Mouse (Mus musculus) heart, embryonic 12.5 days (tissue): Measurements from ENCODE around the gene Acad10. TPM values are rescaled to one million over a fixed set of nuclear protein-coding genes. Genes with fewer than 3 reads are reported as not detected.

Source experiments
- ATAC-seq: fragments of 200-750 bp; cut with Nextera tagmentation; 2 replicates; pipeline ENCODE4 v1.8.0; 2017; ENCODE audit warnings: moderate TSS enrichment, moderate library complexity; ENCODE audit not compliant: insufficient number of reproducible peaks, low FRiP score
- H3K27ac ChIP-seq: fragments of 300-500 bp; sonication (generic); 2 replicates; pipeline ENCODE4 v1.5.1; 2016; ENCODE audit warnings: mild to moderate bottlenecking, moderate library complexity; ENCODE audit not compliant: poor library complexity, severe bottlenecking
- H3K27me3 ChIP-seq: fragments of 300-500 bp; sonication (generic); replicated peaks from 2 replicates; pipeline ENCODE4 v1.6.1; 2016; ENCODE audit warnings: mild to moderate bottlenecking, moderate library complexity
- H3K36me3 ChIP-seq: fragments of 300-500 bp; sonication (generic); 2 replicates; pipeline ENCODE4 v1.6.1; 2016; ENCODE audit warnings: mild to moderate bottlenecking, moderate library complexity
- H3K4me1 ChIP-seq: fragments of 300-500 bp; sonication (generic); replicated peaks from 2 replicates; pipeline ENCODE4 v1.6.1; 2016; ENCODE audit warnings: mild to moderate bottlenecking
- H3K4me2 ChIP-seq: fragments of 300-500 bp; sonication (generic); 2 replicates; pipeline ENCODE4 v1.6.1; 2016; ENCODE audit warnings: mild to moderate bottlenecking, moderate library complexity
- H3K4me3 ChIP-seq: fragments of 300-500 bp; sonication (generic); 2 replicates; pipeline ENCODE4 v1.5.1; 2016; ENCODE audit warnings: mild to moderate bottlenecking
- H3K9ac ChIP-seq: fragments of 300-500 bp; sonication (generic); 2 replicates; pipeline ENCODE4 v1.6.1; 2016; ENCODE audit warnings: mild to moderate bottlenecking, moderate library complexity
- H3K9me3 ChIP-seq: fragments of 300-500 bp; sonication (generic); replicated peaks from 2 replicates; pipeline ENCODE4 v1.6.1; 2016; ENCODE audit warnings: mild to moderate bottlenecking, moderate library complexity
- WGBS: fragments of 180-500 bp; shearing (Covaris S2); methylation state at CpG from one replicate; pipeline ENCODE4 v1.1.7; 2016; 5-methylcytosine and 5-hydroxymethylcytosine counted together
- polyA plus RNA-seq: library from polyadenylated mRNA; unstranded; fragments of >200 nt; fragmentation: Nextera tagmentation; extraction: Ambion mirVana; gene quantifications from 2 replicates; pipeline ENCODE4 v1.2.1, GENCODE M21; 2016

The Acad10 gene
- polyA plus RNA-seq, 1 experiment from 2014 or later = 1.5 TPM

DNA sequence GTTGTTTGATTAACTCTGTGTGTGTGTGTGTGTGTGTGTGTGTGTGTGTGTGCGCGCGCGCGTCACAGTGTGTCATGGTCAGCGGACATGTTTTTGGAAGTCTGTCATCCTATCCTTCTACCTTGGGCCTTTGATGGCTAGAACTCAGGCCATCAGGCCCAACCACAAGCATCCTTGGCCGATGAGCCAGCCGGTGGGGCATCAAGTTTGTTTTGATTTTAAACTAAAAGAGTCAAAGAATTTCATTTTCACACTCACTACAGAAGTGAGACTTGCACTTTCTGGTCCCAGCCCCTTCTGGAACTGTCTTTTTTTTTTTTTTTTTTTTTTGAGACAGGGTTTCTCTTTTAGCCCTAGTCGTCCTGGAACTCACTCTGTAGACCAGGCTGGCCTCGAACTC, 75.3 kb downstream of the Acad10 start:
- Histone ChIP-seq H3K9me3 (no peaks in the 10 kb centered on the region), H3K4me3 (no peak overlapping the region), H3K4me1 (peaks cover 14% of the 10 kb centered on the region; the same call in 1 of the 2 replicates), H3K9ac (no peak overlapping the region), H3K27ac (no peak overlapping the region), H3K36me3 (no peaks in the 10 kb centered on the region), H3K27me3 (no peaks in the 10 kb centered on the region), H3K4me2 (no peak overlapping the region)
- WGBS = 95% methylated on average over 10 of the region's 10 CpGs
- ATAC-seq = no peak

DNA sequence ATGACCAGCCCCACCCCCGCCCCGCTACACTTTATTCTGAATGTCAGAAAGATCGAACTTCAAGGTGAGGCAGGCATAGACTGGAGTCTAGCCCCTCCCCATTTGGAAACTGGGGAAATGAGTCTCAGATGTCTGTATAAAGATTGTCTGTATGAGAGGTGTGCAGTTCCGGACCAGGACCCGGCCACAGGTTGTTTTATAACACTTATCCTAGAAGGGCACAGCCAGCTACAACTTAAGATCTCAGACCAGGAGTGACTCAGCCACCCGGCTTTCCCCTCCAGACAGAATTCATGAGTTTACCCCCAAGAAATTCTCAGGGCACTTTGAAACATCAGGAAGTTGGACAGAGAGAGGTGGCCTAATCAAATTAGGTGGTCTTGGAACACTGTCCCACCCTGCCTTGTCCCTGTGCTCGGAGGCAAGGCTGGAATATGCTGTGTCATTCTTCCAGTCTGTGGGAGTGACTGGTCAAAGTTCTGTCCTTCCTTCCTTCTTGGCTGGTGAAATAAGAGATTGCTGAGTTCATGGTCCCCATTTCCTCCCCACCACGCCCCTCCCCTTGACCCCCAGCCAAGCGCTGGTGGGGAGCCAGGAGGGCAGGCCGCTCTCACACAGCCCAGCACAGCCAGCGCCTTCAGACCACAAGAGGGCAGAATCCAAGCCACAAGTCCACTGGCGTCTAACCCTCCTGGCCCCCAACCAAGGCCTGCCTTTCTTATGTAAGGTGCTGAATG, 76.4 kb downstream of the Acad10 start:
- 48% methylated on average over 12 of the region's 12 CpGs for WGBS

DNA sequence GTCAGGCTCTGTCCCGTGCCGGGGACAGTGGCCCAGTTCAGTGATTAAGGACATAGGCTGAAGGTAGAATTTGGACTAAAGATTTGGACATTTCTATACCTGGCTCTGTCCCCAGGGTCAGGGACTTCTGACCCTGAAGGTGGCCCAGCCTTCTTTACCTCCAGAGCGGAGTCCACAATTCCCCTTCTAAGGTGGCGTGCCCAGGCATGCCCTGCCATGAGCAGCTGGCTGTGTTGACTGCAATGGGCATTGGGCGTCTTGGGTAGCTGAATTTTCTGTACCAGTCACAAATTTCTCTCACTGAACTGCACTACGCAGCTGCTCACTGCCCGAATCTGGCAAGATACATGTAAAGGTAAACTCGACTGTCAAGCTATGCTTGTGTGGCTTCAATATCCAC, 78.4 kb downstream of the Acad10 start:
- peaks cover 14% of the 10 kb centered on the region; the same call in 1 of the 2 replicates for H3K4me1 ChIP-seq
- H3K4me3 ChIP-seq = no peak overlapping the region
- no peak for ATAC-seq
- H3K27ac ChIP-seq = no peak overlapping the region
- no peak overlapping the region for H3K9ac ChIP-seq
- H3K9me3 ChIP-seq = no peaks in the 10 kb centered on the region
- no peak overlapping the region for H3K4me2 ChIP-seq
- peaks cover 12% of the 10 kb centered on the region for H3K36me3 ChIP-seq
- no peaks in the 10 kb centered on the region for H3K27me3 ChIP-seq
- 85% methylated on average over 8 of the region's 8 CpGs for WGBS

More for the DNA sequence above, 76.4 kb downstream of the Acad10 start:
- Histone ChIP-seq H3K4me2 (peak overlapping the region; percentile 5; the same call in 1 of the 2 replicates), H3K4me3 (no peak overlapping the region), H3K27ac (peak overlapping the region; percentile 29; the same call in 1 of the 2 replicates), H3K4me1 (peaks cover 14% of the 10 kb centered on the region; the same call in 1 of the 2 replicates), H3K9ac (no peak overlapping the region), H3K9me3 (no peaks in the 10 kb centered on the region), H3K36me3 (peaks cover 10% of the 10 kb centered on the region), H3K27me3 (no peaks in the 10 kb centered on the region)
- ATAC-seq = peak; percentile 87

DNA sequence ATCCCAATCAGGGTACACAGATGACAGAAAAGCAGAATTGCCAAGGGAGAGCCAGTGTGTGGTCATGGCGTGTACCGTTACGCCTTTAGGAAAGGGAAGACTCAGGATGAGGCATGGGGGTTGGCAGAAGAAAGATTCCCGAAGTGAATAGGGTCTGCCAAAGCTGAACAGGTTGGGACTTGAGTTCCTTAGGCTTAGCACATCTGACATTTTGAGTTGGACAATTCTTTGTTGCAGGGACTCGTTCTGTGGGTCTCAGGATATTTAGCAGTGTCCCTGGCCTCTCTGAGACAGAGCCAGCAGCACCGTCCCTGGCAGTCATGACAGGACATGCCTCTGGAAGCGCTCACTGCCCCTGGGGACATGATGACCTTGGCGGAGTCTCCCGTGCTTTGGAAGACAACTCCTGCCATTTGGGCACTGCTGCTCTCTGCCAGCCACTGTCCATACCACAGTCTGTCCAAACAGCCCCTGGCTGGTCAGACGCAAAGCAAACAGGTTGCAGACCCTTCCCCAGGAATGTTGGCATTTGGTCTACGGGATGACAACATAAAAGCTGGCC, 83.3 kb downstream of the Acad10 start:
- Histone ChIP-seq H3K27ac (no peak overlapping the region), H3K4me1 (no peaks in the 10 kb centered on the region), H3K36me3 (peaks cover 15% of the 10 kb centered on the region), H3K27me3 (no peaks in the 10 kb centered on the region), H3K9ac (no peak overlapping the region), H3K4me3 (no peak overlapping the region), H3K9me3 (no peaks in the 10 kb centered on the region), H3K4me2 (no peak overlapping the region)
- ATAC-seq = no peak
- 78% methylated on average over 11 of the region's 11 CpGs for WGBS

DNA sequence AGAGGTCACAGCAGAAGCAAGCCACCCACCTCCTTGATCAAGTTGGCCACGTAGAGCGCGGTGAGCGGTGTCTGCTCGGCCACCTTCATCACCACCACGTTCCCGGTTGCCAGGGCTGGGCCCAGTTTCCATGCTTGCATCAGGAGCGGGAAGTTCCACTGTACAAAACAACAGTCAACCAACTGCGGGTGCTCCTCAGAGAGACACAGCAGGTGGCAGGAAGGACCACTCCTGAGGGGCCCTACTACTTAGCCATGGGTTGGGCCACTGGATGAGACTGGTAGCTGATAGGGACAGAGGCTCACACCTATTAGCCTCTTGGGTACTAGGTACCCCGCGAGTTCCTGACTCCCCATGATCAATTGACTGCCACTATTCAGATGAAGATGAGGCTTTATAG, 84.4 kb downstream of the Acad10 start:
- Histone ChIP-seq H3K27me3 (no peaks in the 10 kb centered on the region), H3K4me2 (no peak overlapping the region), H3K9ac (no peak overlapping the region), H3K36me3 (peaks cover 15% of the 10 kb centered on the region), H3K27ac (no peak overlapping the region), H3K4me1 (no peaks in the 10 kb centered on the region), H3K9me3 (no peaks in the 10 kb centered on the region), H3K4me3 (no peak overlapping the region)
- ATAC-seq = no peak
- 89% methylated on average over 11 of the region's 11 CpGs for WGBS

DNA sequence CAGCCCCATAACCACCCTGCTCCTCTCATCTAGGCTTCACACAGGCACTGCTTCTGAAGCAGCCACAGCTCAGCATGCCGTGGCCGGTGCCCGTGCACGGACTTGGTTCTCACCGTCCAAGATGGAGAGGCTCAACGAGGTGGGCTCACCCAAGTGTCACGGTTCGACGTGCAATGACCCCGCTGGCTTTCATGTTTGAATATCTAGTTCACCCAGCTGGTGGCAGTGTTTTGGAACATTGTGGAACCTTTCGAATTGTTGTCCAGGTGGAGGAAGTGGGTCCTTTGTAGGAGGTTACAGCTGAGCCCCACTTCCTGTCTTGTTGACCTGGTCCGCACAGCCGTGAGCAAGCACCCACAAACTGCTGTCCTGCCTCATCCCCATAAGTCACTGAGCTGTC, 86.2 kb downstream of the Acad10 start:
- Histone ChIP-seq H3K27me3 (no peaks in the 10 kb centered on the region), H3K9me3 (no peaks in the 10 kb centered on the region), H3K4me1 (no peaks in the 10 kb centered on the region), H3K27ac (no peak overlapping the region), H3K4me2 (no peak overlapping the region), H3K9ac (no peak overlapping the region), H3K4me3 (no peak overlapping the region), H3K36me3 (peaks cover 13% of the 10 kb centered on the region; the same call in 1 of the 2 replicates)
- no peak for ATAC-seq
- 84% methylated on average over 13 of the region's 13 CpGs for WGBS

Other genes starting within 250 kb of the Acad10 start
- 4.5 and 4.7 TPM in 2 replicates for gene Tmem116, start 208.6 kb downstream of the Acad10 start, polyA plus RNA-seq
- 152 TPM in 2 replicates for gene Erp29, start 208.0 kb downstream of the Acad10 start, polyA plus RNA-seq
- 0.08 and 0.32 TPM in 2 replicates for gene Adam1b, start 157.1 kb downstream of the Acad10 start, polyA plus RNA-seq
- gene Adam1a, start 115.0 kb downstream of the Acad10 start, polyA plus RNA-seq = 0.59 and 1.5 TPM in 2 replicates
- not detected in 2 replicates for gene Gm42878, start 115.0 kb downstream of the Acad10 start, polyA plus RNA-seq
- gene Mapkapk5, start 114.6 kb downstream of the Acad10 start, polyA plus RNA-seq = 38.8 and 40.0 TPM in 2 replicates
- gene Aldh2, start 66.7 kb downstream of the Acad10 start, polyA plus RNA-seq = 64.0 and 72.0 TPM in 2 replicates
- gene Acad12, start 41.6 kb downstream of the Acad10 start, polyA plus RNA-seq = 5.8 and 6.1 TPM in 2 replicates
- 32.8 and 34.8 TPM in 2 replicates for gene Brap, start within 50 bp of the Acad10 start, polyA plus RNA-seq
- 82.4 and 83.2 TPM in 2 replicates for gene Atxn2, start 50.8 kb upstream of the Acad10 start, polyA plus RNA-seq
- 22.6 and 24.9 TPM in 2 replicates for gene Sh2b3, start 177.1 kb upstream of the Acad10 start, polyA plus RNA-seq
- 17.1 and 17.8 TPM in 2 replicates for gene Pheta1, start 188.5 kb upstream of the Acad10 start, polyA plus RNA-seq